Mouse (Mus musculus) heart, adult 2 months (tissue): ENCODE data around the gene Ostm1.

ENCODE experiments used
- CTCF ChIP-seq: fragments of 200-600 bp; IDR thresholded peaks from 2 replicates; pipeline ENCODE4 v1.8.1; 2022; ENCODE audit warnings: antibody characterized with exemption, mild to moderate bottlenecking, moderate library complexity
- EP300 ChIP-seq: fragments of 200-500 bp; IDR thresholded peaks from 2 replicates; pipeline ENCODE4 v1.6.1; 2011; ENCODE audit warnings: low read depth, low read length, control low read depth; ENCODE audit not compliant: insufficient read depth
- POLR2A ChIP-seq: fragments of 200-500 bp; IDR thresholded peaks from 2 replicates; pipeline ENCODE4 v1.6.1; 2011; ENCODE audit warnings: mild to moderate bottlenecking, low read depth, low read length, control low read depth; ENCODE audit not compliant: insufficient read depth

- TF ChIP-seq CTCF (no peak), POLR2A (no peak), EP300 (no peak)
These were observed 5.9 kb upstream of the Ostm1 start for GRCm38 (mm10) chr10:42577525-42578280.
